Mouse (Mus musculus) fibroblast of lung, adult 2 months (primary cell): ENCODE measurements around the gene Grpel1.
A peak's percentile ranks its signal among the peaks of the same experiment; 100 is the strongest.

ENCODE experiments used
- DNase-seq: peaks from one replicate; pipeline ENCODE4 v3.0.0-alpha.2; 2011; ENCODE audit warnings: low read depth

Gene Grpel1

GRCm38 (mm10) chr5:36464709-36465661 lies at the start of gene Grpel1:
Gene Grpel1 (plus strand): TSS chr5:36464998.
- peak; percentile 100 for DNase-seq

GRCm38 (mm10) chr5:36419861-36420260 lies 44.9 kb upstream of the Grpel1 start:
- DNase-seq: no peak

GRCm38 (mm10) chr5:36422689-36423088 lies 42.1 kb upstream of the Grpel1 start:
- no peak for DNase-seq

- no peak for DNase-seq
These were observed 40.1 kb upstream of the Grpel1 start for GRCm38 (mm10) chr5:36424676-36425075.

GRCm38 (mm10) chr5:36426404-36426803 lies 38.4 kb upstream of the Grpel1 start:
- DNase-seq: no peak

GRCm38 (mm10) chr5:36427831-36428230 lies 37.0 kb upstream of the Grpel1 start:
- no peak for DNase-seq

GRCm38 (mm10) chr5:36429551-36429950 lies 35.2 kb upstream of the Grpel1 start:
- DNase-seq: no peak

GRCm38 (mm10) chr5:36431711-36432110 lies 33.1 kb upstream of the Grpel1 start:
- DNase-seq: no peak

GRCm38 (mm10) chr5:36434398-36434967 lies 30.3 kb upstream of the Grpel1 start:
- DNase-seq: no peak

- no peak for DNase-seq
These were observed 27.9 kb upstream of the Grpel1 start for GRCm38 (mm10) chr5:36436858-36437257.

- DNase-seq: no peak
These were observed 24.1 kb upstream of the Grpel1 start for GRCm38 (mm10) chr5:36440741-36441140.

GRCm38 (mm10) chr5:36444611-36445010 lies 20.2 kb upstream of the Grpel1 start:
- no peak for DNase-seq

- no peak for DNase-seq
These were observed 19.8 kb upstream of the Grpel1 start for GRCm38 (mm10) chr5:36445028-36445427.

GRCm38 (mm10) chr5:36446166-36446890 lies 18.5 kb upstream of the Grpel1 start:
- no peak for DNase-seq

- no peak for DNase-seq
These were observed 16.9 kb upstream of the Grpel1 start for GRCm38 (mm10) chr5:36447872-36448271.

GRCm38 (mm10) chr5:36449710-36450358 lies 15.0 kb upstream of the Grpel1 start:
- DNase-seq: no peak

GRCm38 (mm10) chr5:36451119-36451518 lies 13.7 kb upstream of the Grpel1 start:
- DNase-seq: no peak

- no peak for DNase-seq
These were observed 12.9 kb upstream of the Grpel1 start for GRCm38 (mm10) chr5:36451872-36452389.

- DNase-seq: no peak
These were observed 12.0 kb upstream of the Grpel1 start for GRCm38 (mm10) chr5:36452821-36453220.

GRCm38 (mm10) chr5:36457706-36458105 lies 7.1 kb upstream of the Grpel1 start:
- no peak for DNase-seq

- no peak for DNase-seq
These were observed 5.9 kb upstream of the Grpel1 start for GRCm38 (mm10) chr5:36458926-36459325.

GRCm38 (mm10) chr5:36460712-36461111 lies 4.1 kb upstream of the Grpel1 start:
- DNase-seq: no peak
